Mouse (Mus musculus) heart, adult 9 months (tissue): ENCODE measurements at regions not wholly inside any gene's neighbourhood (a gene's known extent, or its start where the extent isn't known, plus 50 kb on each side); places are given as distances from the start of the nearest gene placed in this dataset.
A peak's percentile ranks its signal among the peaks of the same experiment; 100 is the strongest.

ENCODE experiments used
- DNase-seq, 2 experiments: peaks; one replicate each; pipeline ENCODE4 v3.0.0; 2022; ENCODE audit warnings: low spot score in 2 of 2

- no peak for DNase-seq
Observed at GRCm38 (mm10) chr13:97617511-97618189, 142.8 kb downstream of the Gm10260 start.

GRCm38 (mm10) chr13:97616919-97617318 lies 143.5 kb downstream of the Gm10260 start:
- no peak for DNase-seq

- DNase-seq: no peak
Observed at GRCm38 (mm10) chr13:97607221-97607723, 153.2 kb downstream of the Gm10260 start.

- DNase-seq: peak; percentile 43 to 45
Observed at GRCm38 (mm10) chr13:97604451-97604850, 156.0 kb downstream of the Gm10260 start.

GRCm38 (mm10) chr13:97601135-97601730 lies 159.2 kb downstream of the Gm10260 start:
- no peak for DNase-seq

- DNase-seq: no peak
Observed at GRCm38 (mm10) chr13:97600136-97600535, 160.3 kb downstream of the Gm10260 start.

GRCm38 (mm10) chr13:97598507-97599431 lies 161.7 kb downstream of the Gm10260 start:
- DNase-seq: peak; percentile 78

- DNase-seq: peak; percentile 36 to 39
Observed at GRCm38 (mm10) chr13:97594851-97595250, 165.6 kb downstream of the Gm10260 start.

- no peak for DNase-seq
Observed at GRCm38 (mm10) chr13:97589626-97590025, 170.8 kb downstream of the Gm10260 start.

- DNase-seq: no peak
Observed at GRCm38 (mm10) chr13:97588085-97588484, 172.3 kb downstream of the Gm10260 start.

GRCm38 (mm10) chr13:97587088-97587487 lies 173.3 kb downstream of the Gm10260 start:
- no peak for DNase-seq

GRCm38 (mm10) chr13:97584045-97584444 lies 176.4 kb downstream of the Gm10260 start:
- no peak for DNase-seq

- DNase-seq: no peak
Observed at GRCm38 (mm10) chr13:97581380-97581779, 179.1 kb downstream of the Gm10260 start.

- DNase-seq: no peak
Observed at GRCm38 (mm10) chr13:97580241-97580874, 180.1 kb downstream of the Gm10260 start.

GRCm38 (mm10) chr13:97578595-97578994 lies 181.8 kb downstream of the Gm10260 start:
- no peak for DNase-seq

- DNase-seq: no peak
Observed at GRCm38 (mm10) chr13:97577081-97577785, 183.2 kb downstream of the Gm10260 start.

GRCm38 (mm10) chr13:97573601-97574000 lies 186.8 kb downstream of the Gm10260 start:
- DNase-seq: no peak

GRCm38 (mm10) chr13:97572352-97572751 lies 188.1 kb downstream of the Gm10260 start:
- DNase-seq: no peak

- DNase-seq: peak; percentile 35 to 75
Observed at GRCm38 (mm10) chr13:97570009-97570408, 190.4 kb downstream of the Gm10260 start.

- no peak for DNase-seq
Observed at GRCm38 (mm10) chr13:97567632-97568031, 192.8 kb downstream of the Gm10260 start.

GRCm38 (mm10) chr13:97566071-97566470 lies 194.4 kb downstream of the Gm10260 start:
- peak; percentile 71 to 72 for DNase-seq
